Comparison of ENCODE assay signal across 9 mouse cellular contexts in the genomic region with DNA sequence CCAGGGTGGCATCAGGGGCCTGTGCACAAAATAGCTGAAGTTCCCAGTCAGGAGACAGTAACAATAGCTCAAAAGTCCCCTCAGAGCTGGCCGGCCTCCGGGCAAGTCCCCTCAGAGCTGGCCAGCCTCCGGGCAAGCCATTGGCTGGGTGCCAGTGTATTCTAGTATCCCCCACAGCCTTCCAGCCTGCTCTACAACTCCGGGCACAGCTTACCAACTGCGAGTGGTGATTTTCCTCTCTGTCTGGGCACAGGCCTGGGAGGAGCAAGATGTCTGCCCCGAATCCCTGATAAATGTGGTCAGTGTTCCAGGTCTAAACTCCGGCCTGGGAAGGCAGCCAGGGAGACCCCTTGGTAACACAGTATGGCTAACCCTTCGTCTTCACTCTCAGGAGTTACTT. TPM values are rescaled to one million over a fixed set of nuclear protein-coding genes. Genes with fewer than 3 reads are reported as not detected.
DNase-seq lines count a peak whose midpoint lies in the region; ATAC-seq and TF ChIP-seq lines count a peak whose summit lies in the region.
"Had no signal": no experiment of that assay in that cellular context is flagged by ENCODE, and none has a peak within 500 bp of the region (broad histone marks: within the 10 kb centered on the region; RNA-seq: fewer than 3 reads in every experiment).

No protein-coding gene starts in this region.

- no peak for TF ChIP-seq CTCF in hindbrain, postnatal 0 days (IDR thresholded peaks at IDR 0.05; ENCODE audit: low read depth)
- TF ChIP-seq CTCF in thymus, adult 2 months (IDR thresholded peaks at IDR 0.05; ENCODE audit: borderline replicate concordance, control insufficient read depth, extremely low read depth, insufficient read depth, low read length, poor library complexity): no peak

- WGBS in forebrain, embryonic 14.5 days: 59% methylated on average over 8 of the region's 8 CpGs
- WGBS in forebrain, embryonic 13.5 days: 61% methylated on average over 8 of the region's 8 CpGs
- WGBS in midbrain, embryonic 13.5 days: 64% methylated on average over 8 of the region's 8 CpGs
- WGBS in midbrain, embryonic 10.5 days: 89% methylated on average over 8 of the region's 8 CpGs
- WGBS in hindbrain, postnatal 0 days: 25% methylated on average over 8 of the region's 8 CpGs
- WGBS in thymus, adult 2 months: 91% methylated on average over 8 of the region's 8 CpGs

- no peak overlapping the region for H3K9ac ChIP-seq in forebrain, embryonic 14.5 days (ENCODE audit: low read length)
- H3K9ac ChIP-seq in forebrain, embryonic 13.5 days: no peak overlapping the region
- no peak overlapping the region for H3K9ac ChIP-seq in midbrain, embryonic 13.5 days (replicated peaks)
- H3K9ac ChIP-seq in hindbrain, postnatal 0 days (replicated peaks; ENCODE audit: low read length): no peak overlapping the region
- H3K9ac ChIP-seq: liver, embryonic 15.5 days had no signal

- H3K36me3 ChIP-seq in forebrain, embryonic 14.5 days (ENCODE audit: control insufficient read depth, insufficient read depth, low read length): no peaks in the 10 kb centered on the region
- no peaks in the 10 kb centered on the region for H3K36me3 ChIP-seq in forebrain, embryonic 13.5 days (ENCODE audit: poor library complexity, severe bottlenecking)
- H3K36me3 ChIP-seq in midbrain, embryonic 13.5 days: no peaks in the 10 kb centered on the region
- no peaks in the 10 kb centered on the region for H3K36me3 ChIP-seq in midbrain, embryonic 10.5 days
- no peaks in the 10 kb centered on the region for H3K36me3 ChIP-seq in hindbrain, postnatal 0 days (ENCODE audit: insufficient read depth, low read length)
- no peaks in the 10 kb centered on the region for H3K36me3 ChIP-seq in thymus, adult 2 months (ENCODE audit: control insufficient read depth, insufficient read depth, low read length)
- H3K36me3 ChIP-seq: liver, embryonic 15.5 days had no signal

- TF ChIP-seq POLR2A in thymus, adult 2 months (IDR thresholded peaks at IDR 0.05; ENCODE audit: control insufficient read depth, extremely low read depth, insufficient read depth, low read length, poor library complexity): no peak

- no peaks in the 10 kb centered on the region for H3K27me3 ChIP-seq in forebrain, embryonic 14.5 days (replicated peaks; ENCODE audit: control insufficient read depth, insufficient read depth, low read length)
- no peaks in the 10 kb centered on the region for H3K27me3 ChIP-seq in forebrain, embryonic 13.5 days
- H3K27me3 ChIP-seq in midbrain, embryonic 13.5 days: no peaks in the 10 kb centered on the region
- H3K27me3 ChIP-seq in midbrain, embryonic 10.5 days (ENCODE audit: low read depth, poor library complexity, severe bottlenecking): no peaks in the 10 kb centered on the region
- no peaks in the 10 kb centered on the region for H3K27me3 ChIP-seq in hindbrain, postnatal 0 days (ENCODE audit: insufficient read depth, low read length)
- H3K27me3 ChIP-seq in thymus, adult 2 months (ENCODE audit: control insufficient read depth, insufficient read depth, low read length): no peaks in the 10 kb centered on the region
- H3K27me3 ChIP-seq: liver, embryonic 15.5 days had no signal

- H3K4me1 ChIP-seq in forebrain, embryonic 14.5 days (ENCODE audit: control insufficient read depth, insufficient read depth, low read length): no peaks in the 10 kb centered on the region
- H3K4me1 ChIP-seq in forebrain, embryonic 13.5 days: peaks cover 13% of the 10 kb centered on the region
- peaks cover 7% of the 10 kb centered on the region; the same call in 1 of the 2 replicates for H3K4me1 ChIP-seq in midbrain, embryonic 13.5 days (replicated peaks)
- H3K4me1 ChIP-seq in midbrain, embryonic 10.5 days: peaks cover 15% of the 10 kb centered on the region
- 0 out of 2 replicates have a peak, but pooled peaks cover 4% of the 10 kb centered on the region for H3K4me1 ChIP-seq in hindbrain, postnatal 0 days (ENCODE audit: insufficient read depth, low read length)
- H3K4me1 ChIP-seq in thymus, adult 2 months (replicated peaks; ENCODE audit: control insufficient read depth, insufficient read depth, low read length): no peaks in the 10 kb centered on the region
- H3K4me1 ChIP-seq: liver, embryonic 15.5 days had no signal

- peak; percentile 49 for DNase-seq in forebrain, embryonic 14.5 days (ENCODE audit: low spot score)
- no peak for DNase-seq in midbrain, embryonic 10.5 days (ENCODE audit: low spot score)
- peak; percentile 34 to 56 for DNase-seq in gastrocnemius, postnatal 4 days (ENCODE audit: low spot score in 2 of 2)
- DNase-seq in hindbrain, postnatal 0 days (ENCODE audit: low spot score): peak; percentile 82
- DNase-seq in thymus, adult 2 months: no peak
- no peak for DNase-seq in adrenal gland, postnatal 4 days (ENCODE audit: low spot score in 2 of 2)

- H3K9me3 ChIP-seq in forebrain, embryonic 14.5 days (replicated peaks; ENCODE audit: control insufficient read depth, low read length): no peaks in the 10 kb centered on the region
- no peaks in the 10 kb centered on the region for H3K9me3 ChIP-seq in forebrain, embryonic 13.5 days (replicated peaks)
- no peaks in the 10 kb centered on the region for H3K9me3 ChIP-seq in midbrain, embryonic 13.5 days
- H3K9me3 ChIP-seq in midbrain, embryonic 10.5 days (replicated peaks): no peaks in the 10 kb centered on the region
- H3K9me3 ChIP-seq in hindbrain, postnatal 0 days (ENCODE audit: low read length): no peaks in the 10 kb centered on the region
- H3K9me3 ChIP-seq: liver, embryonic 15.5 days had no signal

- no peak overlapping the region for H3K4me3 ChIP-seq in forebrain, embryonic 14.5 days (ENCODE audit: low read depth, low read length)
- H3K4me3 ChIP-seq in forebrain, embryonic 13.5 days: no peak overlapping the region
- H3K4me3 ChIP-seq in midbrain, embryonic 13.5 days (replicated peaks): no peak overlapping the region
- no peak overlapping the region for H3K4me3 ChIP-seq in midbrain, embryonic 10.5 days
- no peak overlapping the region for H3K4me3 ChIP-seq in hindbrain, postnatal 0 days (ENCODE audit: low read length)
- no peak overlapping the region for H3K4me3 ChIP-seq in thymus, adult 2 months (ENCODE audit: control insufficient read depth, insufficient read depth, low read length)
- H3K4me3 ChIP-seq: liver, embryonic 15.5 days had no signal

- no peak overlapping the region for H3K4me2 ChIP-seq in forebrain, embryonic 14.5 days (ENCODE audit: low read length)
- no peak overlapping the region for H3K4me2 ChIP-seq in forebrain, embryonic 13.5 days
- no peak overlapping the region for H3K4me2 ChIP-seq in midbrain, embryonic 13.5 days (replicated peaks)
- no peak overlapping the region for H3K4me2 ChIP-seq in hindbrain, postnatal 0 days (ENCODE audit: low read depth, low read length)
- H3K4me2 ChIP-seq: liver, embryonic 15.5 days had no signal

- no peak overlapping the region for H3K27ac ChIP-seq in forebrain, embryonic 14.5 days (ENCODE audit: low read depth, low read length)
- no peak overlapping the region for H3K27ac ChIP-seq in forebrain, embryonic 13.5 days
- H3K27ac ChIP-seq in midbrain, embryonic 13.5 days: no peak overlapping the region
- no peak overlapping the region for H3K27ac ChIP-seq in midbrain, embryonic 10.5 days (replicated peaks)
- H3K27ac ChIP-seq in hindbrain, postnatal 0 days: peak overlapping the region; percentile 45; the same call in 1 of the 2 replicates
- no peak overlapping the region for H3K27ac ChIP-seq in thymus, adult 2 months (ENCODE audit: control insufficient read depth, insufficient read depth, low read length)
- H3K27ac ChIP-seq: liver, embryonic 15.5 days had no signal

- peak; percentile 24; the same call in 1 of the 2 replicates for ATAC-seq in forebrain, embryonic 14.5 days
- no peak for ATAC-seq in forebrain, embryonic 13.5 days
- peak; percentile 73 for ATAC-seq in midbrain, embryonic 13.5 days
- peak; percentile 90 for ATAC-seq in hindbrain, postnatal 0 days

RNA-seq across cellular contexts. Expression of gene Gm5105, which starts 8.0 kb away (rescaled TPM):
- not detected in 2 replicates for polyA plus RNA-seq in forebrain, embryonic 14.5 days (2014; fragmentation: Nextera tagmentation; extraction: Ambion mirVana)
- not detected in 2 replicates for polyA plus RNA-seq in forebrain, embryonic 13.5 days (2015; fragmentation: Nextera tagmentation; extraction: Ambion mirVana)
- not detected in 2 replicates for polyA plus RNA-seq in midbrain, embryonic 13.5 days (2015; fragmentation: Nextera tagmentation; extraction: Ambion mirVana)
- polyA plus RNA-seq in midbrain, embryonic 10.5 days (2016; fragmentation: Nextera tagmentation; extraction: Ambion mirVana): not detected in 2 replicates
- total RNA-seq in gastrocnemius, postnatal 4 days (2021): 1 to 10 TPM; 1.7 to 1.9 TPM
- total RNA-seq in hindbrain, postnatal 0 days (2014; rRNA removed): not detected in 2 replicates
- 0.11 and 0.18 TPM in 2 replicates for polyA plus RNA-seq in hindbrain, postnatal 0 days (2015; fragmentation: Nextera tagmentation; extraction: Ambion mirVana)
- not detected in 2 replicates for polyA plus RNA-seq in thymus, adult 2 months (2012; rRNA removed)
- total RNA-seq in adrenal gland, postnatal 4 days (2021): under 1 TPM in 1 of 2 experiments, not detected in 1; 0.17 TPM

RNA-seq across cellular contexts. Expression of gene 1110002E22Rik, which starts 10.4 kb away (rescaled TPM):
- polyA plus RNA-seq in forebrain, embryonic 14.5 days (2014; fragmentation: Nextera tagmentation; extraction: Ambion mirVana): 0.03 and 0.04 TPM in 2 replicates
- polyA plus RNA-seq in forebrain, embryonic 13.5 days (2015; fragmentation: Nextera tagmentation; extraction: Ambion mirVana): 0.05 and 0.08 TPM in 2 replicates
- 0.03 and 0.05 TPM in 2 replicates for polyA plus RNA-seq in midbrain, embryonic 13.5 days (2015; fragmentation: Nextera tagmentation; extraction: Ambion mirVana)
- 0.01 TPM in 1 of 2 replicates, not detected in the other for polyA plus RNA-seq in midbrain, embryonic 10.5 days (2016; fragmentation: Nextera tagmentation; extraction: Ambion mirVana)
- 100 to 1,000 TPM; 145 to 167 TPM for total RNA-seq in gastrocnemius, postnatal 4 days (2021)
- 0.10 and 0.22 TPM in 2 replicates for total RNA-seq in hindbrain, postnatal 0 days (2014; rRNA removed)
- 0.05 and 0.09 TPM in 2 replicates for polyA plus RNA-seq in hindbrain, postnatal 0 days (2015; fragmentation: Nextera tagmentation; extraction: Ambion mirVana)
- polyA plus RNA-seq in thymus, adult 2 months (2012; rRNA removed): 0.28 and 0.74 TPM in 2 replicates
- total RNA-seq in adrenal gland, postnatal 4 days (2021): 1 to 10 TPM; 1.7 to 2.9 TPM

Comparison
In these comparisons a context has a peak if more than half of its experiments do, and no peak if none do; other contexts are left out.
1. DNase-seq: peak in forebrain, embryonic 14.5 days (single experiment), gastrocnemius, postnatal 4 days (2 of 2) and hindbrain, postnatal 0 days (single experiment); none in midbrain, embryonic 10.5 days (single experiment), thymus, adult 2 months (single experiment) and adrenal gland, postnatal 4 days (0 of 2).